Mouse (Mus musculus) limb, embryonic 11.5 days (tissue): Measurements from ENCODE around the gene Cytip. TPM values are rescaled to one million over a fixed set of nuclear protein-coding genes. Genes with fewer than 3 reads are reported as not detected.

Experiments
- ATAC-seq: fragments of 200-750 bp; cut with Nextera tagmentation; 2 replicates; pipeline ENCODE4 v1.8.0; 2017; ENCODE audit warnings: low read depth; ENCODE audit not compliant: insufficient number of reproducible peaks, low FRiP score, low TSS enrichment
- DNase-seq: peaks from one replicate; pipeline ENCODE4 v3.0.0-alpha.2; 2015; ENCODE audit warnings: low spot score
- H3K27ac ChIP-seq: fragments of 300-500 bp; sonication (generic); replicated peaks from 2 replicates; pipeline ENCODE4 v1.5.1; 2014; ENCODE audit warnings: low read depth, mild to moderate bottlenecking, low read length
- H3K27me3 ChIP-seq: fragments of 300-500 bp; sonication (generic); 2 replicates; pipeline ENCODE4 v1.6.1; 2014; ENCODE audit warnings: mild to moderate bottlenecking, low read length, mixed read lengths; ENCODE audit not compliant: control insufficient read depth, insufficient read depth
- H3K36me3 ChIP-seq: fragments of 300-500 bp; sonication (generic); 2 replicates; pipeline ENCODE4 v1.6.1; 2014; ENCODE audit warnings: mild to moderate bottlenecking, low read length, moderate library complexity, mixed read lengths; ENCODE audit not compliant: control insufficient read depth, insufficient read depth
- H3K4me1 ChIP-seq: fragments of 300-500 bp; sonication (generic); 2 replicates; pipeline ENCODE4 v1.6.1; 2014; ENCODE audit warnings: low read length, mixed read lengths; ENCODE audit not compliant: control insufficient read depth, insufficient read depth
- H3K4me2 ChIP-seq: fragments of 300-500 bp; sonication (generic); 2 replicates; pipeline ENCODE4 v1.6.1; 2014; ENCODE audit warnings: low read depth, mild to moderate bottlenecking, moderate library complexity; ENCODE audit not compliant: severe bottlenecking
- H3K4me3 ChIP-seq: fragments of 300-500 bp; sonication (generic); 2 replicates; pipeline ENCODE4 v1.5.1; 2014; ENCODE audit warnings: low read depth, low read length
- H3K9ac ChIP-seq: fragments of 300-500 bp; sonication (generic); 2 replicates; pipeline ENCODE4 v1.6.1; 2014; ENCODE audit warnings: mild to moderate bottlenecking, low read length
- H3K9me3 ChIP-seq: fragments of 300-500 bp; sonication (generic); 2 replicates; pipeline ENCODE4 v1.6.1; 2016; ENCODE audit warnings: low read length; ENCODE audit not compliant: control insufficient read depth
- WGBS: fragments of 180-500 bp; shearing (Covaris S2); extraction: QIAGEN DNeasy Blood & Tissue Kit; methylation state at CpG from one replicate; pipeline ENCODE4 v1.1.7; 2014; 5-methylcytosine and 5-hydroxymethylcytosine counted together
- polyA plus RNA-seq: library from polyadenylated mRNA; unstranded; fragments of >200 nt; fragmentation: Nextera tagmentation; extraction: Ambion mirVana; gene quantifications from 2 replicates; pipeline ENCODE4 v1.2.1, GENCODE M21; 2014

Gene Cytip
- 0.23 and 0.27 TPM in 2 replicates for polyA plus RNA-seq

GRCm38 (mm10) chr2:58195346-58195745, at the start of gene Cytip:
Cytip (minus strand) TSS chr2:58195532.
- Histone ChIP-seq H3K27me3 (no peaks in the 10 kb centered on the region), H3K36me3 (no peaks in the 10 kb centered on the region), H3K4me2 (no peak within 1 kb of the TSS), H3K4me1 (no peaks in the 10 kb centered on the region), H3K27ac (no peak within 1 kb of the TSS), H3K4me3 (no peak within 1 kb of the TSS), H3K9ac (no peak within 1 kb of the TSS), H3K9me3 (no peaks in the 10 kb centered on the region)
- ATAC-seq: no peak
- 77% methylated on average over 4 of the region's 4 CpGs for WGBS
- DNase-seq: no peak

GRCm38 (mm10) chr2:58240639-58241038, 45.3 kb upstream of the Cytip start:
- H3K4me3 ChIP-seq: no peak overlapping the region
- no peaks in the 10 kb centered on the region for H3K9me3 ChIP-seq
- H3K4me2 ChIP-seq: no peak overlapping the region
- H3K36me3 ChIP-seq: no peaks in the 10 kb centered on the region
- no peak for DNase-seq
- ATAC-seq: no peak
- H3K27ac ChIP-seq: no peak overlapping the region
- H3K4me1 ChIP-seq: no peaks in the 10 kb centered on the region
- 87% methylated on average over 4 of the region's 4 CpGs for WGBS
- no peak overlapping the region for H3K9ac ChIP-seq
- no peaks in the 10 kb centered on the region for H3K27me3 ChIP-seq

DNA sequence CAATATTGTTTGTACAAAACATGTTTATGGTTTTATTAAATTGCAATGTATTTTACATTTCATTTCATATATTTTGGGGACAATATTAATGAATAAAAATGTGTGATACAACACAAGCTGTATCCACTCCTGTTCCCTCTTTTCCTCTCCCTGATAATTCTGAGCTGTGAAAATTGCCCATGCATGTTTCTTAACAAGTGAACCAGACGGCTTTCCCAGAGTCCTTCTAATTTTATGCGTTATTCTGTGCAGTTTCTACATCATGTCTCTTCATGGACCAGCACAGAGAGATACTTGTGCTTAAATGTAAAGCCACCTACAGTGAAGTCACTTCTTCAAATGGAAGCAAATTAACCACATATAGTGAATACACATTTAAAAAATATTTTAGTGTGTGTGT, 42.2 kb upstream of the Cytip start:
- H3K4me3 ChIP-seq: no peak overlapping the region
- 76% methylated on average over 2 of the region's 2 CpGs for WGBS
- no peaks in the 10 kb centered on the region for H3K36me3 ChIP-seq
- no peaks in the 10 kb centered on the region for H3K27me3 ChIP-seq
- DNase-seq (no peak), ATAC-seq (no peak)
- no peaks in the 10 kb centered on the region for H3K9me3 ChIP-seq
- H3K9ac ChIP-seq: no peak overlapping the region
- no peak overlapping the region for H3K4me2 ChIP-seq
- no peak overlapping the region for H3K27ac ChIP-seq
- H3K4me1 ChIP-seq: no peaks in the 10 kb centered on the region

DNA sequence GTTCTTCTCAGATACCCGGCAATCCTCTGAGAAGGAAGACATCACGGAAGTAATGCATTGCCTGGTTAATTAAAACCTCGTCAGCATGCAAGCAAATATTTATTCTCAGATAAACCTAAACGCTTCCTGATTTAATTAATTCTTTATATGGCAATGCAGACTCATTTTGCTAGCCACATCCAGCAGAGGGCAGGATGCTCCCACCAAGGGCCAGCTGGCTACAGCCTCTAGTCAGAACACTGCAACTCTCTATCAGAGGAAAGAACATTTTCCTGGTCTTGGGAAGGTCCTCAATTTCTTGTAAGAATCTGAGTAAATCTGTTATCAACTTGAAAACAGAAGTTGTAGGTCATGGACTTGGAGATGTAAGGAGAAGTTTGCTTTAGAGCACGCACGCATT, 4.1 kb upstream of the Cytip start:
- peak; percentile 55 for DNase-seq
- H3K4me2 ChIP-seq: no peak overlapping the region
- ATAC-seq: no peak
- 80% methylated on average over 6 of the region's 6 CpGs for WGBS
- H3K27me3 ChIP-seq: no peaks in the 10 kb centered on the region
- no peak overlapping the region for H3K27ac ChIP-seq
- no peaks in the 10 kb centered on the region for H3K9me3 ChIP-seq
- H3K4me3 ChIP-seq: no peak overlapping the region
- no peaks in the 10 kb centered on the region for H3K36me3 ChIP-seq
- no peaks in the 10 kb centered on the region for H3K4me1 ChIP-seq
- H3K9ac ChIP-seq: no peak overlapping the region

DNA sequence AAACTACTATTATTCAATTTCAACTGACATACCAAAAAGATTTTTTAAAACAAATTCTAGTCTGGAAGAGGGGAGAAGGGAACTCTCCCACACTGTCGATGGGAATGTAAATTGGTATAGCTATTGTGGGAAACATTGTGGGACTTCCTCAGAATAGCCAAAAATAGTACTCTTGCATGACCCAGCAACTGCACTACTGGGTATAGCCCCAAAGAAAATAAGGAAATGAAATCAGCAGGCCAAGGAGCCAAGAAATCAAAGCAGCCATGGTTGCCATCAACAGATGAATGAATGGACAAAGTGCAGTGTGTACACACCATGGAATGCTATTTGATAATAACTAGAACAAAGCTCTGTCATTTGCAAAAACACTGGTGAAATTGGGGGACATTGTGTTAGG, 1.5 kb upstream of the Cytip start:
- WGBS: 92% methylated on average over 1 of the region's 1 CpGs
- DNase-seq (no peak), ATAC-seq (no peak)
- Histone ChIP-seq H3K27ac (no peak overlapping the region), H3K4me1 (no peaks in the 10 kb centered on the region), H3K36me3 (no peaks in the 10 kb centered on the region), H3K4me3 (no peak overlapping the region), H3K27me3 (no peaks in the 10 kb centered on the region), H3K9ac (no peak overlapping the region), H3K4me2 (no peak overlapping the region), H3K9me3 (no peaks in the 10 kb centered on the region)

DNA sequence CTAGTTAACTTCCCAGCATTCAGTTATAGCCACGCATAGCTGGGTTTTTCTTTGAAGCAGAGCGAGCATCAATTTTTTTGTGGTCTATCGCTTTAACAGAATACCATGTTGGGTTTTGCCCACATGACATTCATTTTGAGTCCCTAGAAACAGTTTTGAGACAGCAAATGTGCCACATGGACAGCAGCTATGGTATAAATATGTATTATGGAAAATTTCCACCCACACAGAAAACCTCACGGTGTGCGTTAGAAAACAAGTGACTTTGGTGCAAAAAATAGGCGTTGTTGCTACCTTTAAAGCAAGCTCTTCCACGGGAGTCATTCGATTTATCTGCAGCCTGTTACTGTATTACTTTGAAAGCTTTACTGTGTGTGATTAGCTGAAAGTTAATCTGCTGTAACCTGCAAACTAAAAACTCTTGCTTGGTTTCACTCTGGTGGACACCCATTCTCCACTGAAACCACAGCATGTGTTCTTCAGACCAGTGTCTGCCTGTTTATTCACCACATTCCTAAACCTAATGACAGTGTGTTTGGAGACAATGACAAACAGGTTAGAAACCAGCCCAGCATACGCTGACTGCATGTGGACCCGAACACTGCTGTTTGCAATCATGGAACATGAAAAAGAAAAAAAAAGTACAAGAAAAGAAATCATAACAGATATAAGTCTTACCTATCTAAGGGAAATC, 763 bp downstream of the Cytip start:
- Histone ChIP-seq H3K9ac (no peak overlapping the region), H3K4me2 (no peak overlapping the region), H3K27me3 (no peaks in the 10 kb centered on the region), H3K36me3 (no peaks in the 10 kb centered on the region), H3K4me3 (no peak overlapping the region), H3K4me1 (no peaks in the 10 kb centered on the region), H3K27ac (no peak overlapping the region), H3K9me3 (no peaks in the 10 kb centered on the region)
- ATAC-seq (no peak), DNase-seq (no peak)
- WGBS: 91% methylated on average over 10 of the region's 10 CpGs

- Histone ChIP-seq H3K27me3 (no peaks in the 10 kb centered on the region), H3K9ac (no peak overlapping the region), H3K36me3 (no peaks in the 10 kb centered on the region), H3K27ac (no peak overlapping the region), H3K4me1 (no peaks in the 10 kb centered on the region), H3K4me3 (no peak overlapping the region), H3K9me3 (no peaks in the 10 kb centered on the region), H3K4me2 (no peak overlapping the region)
- WGBS: 90% methylated on average over 5 of the region's 5 CpGs
- ATAC-seq (no peak), DNase-seq (no peak)
These were observed 3.2 kb downstream of the Cytip start for GRCm38 (mm10) chr2:58192160-58192559.

DNA sequence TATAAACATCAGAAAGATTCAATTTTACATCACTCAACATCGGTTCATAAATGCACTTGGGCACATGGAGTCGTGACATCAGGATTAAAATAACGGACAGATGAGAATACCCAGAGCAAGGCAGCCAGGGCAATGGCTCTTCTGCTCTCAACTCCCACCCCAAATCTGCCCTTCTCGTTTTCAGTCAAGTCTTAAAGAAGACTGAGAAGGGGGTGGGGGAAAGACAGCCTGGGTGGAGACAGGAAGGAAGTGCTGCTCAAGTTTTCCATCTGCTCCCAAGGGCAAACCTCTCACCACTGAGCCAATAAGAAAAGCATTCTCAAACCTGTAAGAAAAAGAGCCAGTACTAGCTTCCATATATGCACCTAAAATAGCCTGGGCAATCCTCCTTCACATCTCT, 5.8 kb downstream of the Cytip start:
- Histone ChIP-seq H3K4me1 (no peaks in the 10 kb centered on the region), H3K9ac (no peak overlapping the region), H3K9me3 (no peaks in the 10 kb centered on the region), H3K4me3 (no peak overlapping the region), H3K27ac (no peak overlapping the region), H3K4me2 (no peak overlapping the region), H3K36me3 (no peaks in the 10 kb centered on the region), H3K27me3 (no peaks in the 10 kb centered on the region)
- WGBS: 80% methylated on average over 4 of the region's 4 CpGs
- ATAC-seq (no peak), DNase-seq (no peak)

- no peak for ATAC-seq
- no peak overlapping the region for H3K9ac ChIP-seq
- H3K36me3 ChIP-seq: no peaks in the 10 kb centered on the region
- no peak overlapping the region for H3K4me2 ChIP-seq
- no peaks in the 10 kb centered on the region for H3K27me3 ChIP-seq
- H3K4me1 ChIP-seq: no peaks in the 10 kb centered on the region
- no peak for DNase-seq
- 39% methylated on average over 1 of the region's 1 CpGs for WGBS
- H3K27ac ChIP-seq: no peak overlapping the region
- H3K4me3 ChIP-seq: no peak overlapping the region
- no peaks in the 10 kb centered on the region for H3K9me3 ChIP-seq
These were observed 6.4 kb downstream of the Cytip start for GRCm38 (mm10) chr2:58188903-58189302.
